Mouse (Mus musculus): ENCODE measurements around the gene Mbl2. TPM values are rescaled to one million over a fixed set of nuclear protein-coding genes. Genes with fewer than 3 reads are reported as not detected.

The Mbl2 gene
- polyA plus RNA-seq, 1 experiment from 2014 or later = not detected

- no peaks in the 10 kb centered on the region for H3K36me3 ChIP-seq (ENCODE audit: control insufficient read depth, insufficient read depth, low read length)
- H3K4me3 ChIP-seq (replicated peaks; ENCODE audit: low read depth, low read length) = no peak overlapping the region
- H3K9ac ChIP-seq (replicated peaks; ENCODE audit: low read length) = no peak overlapping the region
- WGBS = 54% methylated on average over 2 of the region's 2 CpGs
- H3K9me3 ChIP-seq (ENCODE audit: control insufficient read depth, low read length) = no peaks in the 10 kb centered on the region
- ATAC-seq (ENCODE audit: low FRiP score, low TSS enrichment) (no peak), DNase-seq (no peak)
- H3K4me2 ChIP-seq (ENCODE audit: low read length) = no peak overlapping the region
- no peak overlapping the region for H3K27ac ChIP-seq (replicated peaks; ENCODE audit: low read depth, low read length)
- H3K4me1 ChIP-seq (ENCODE audit: control insufficient read depth, insufficient read depth, low read length) = no peaks in the 10 kb centered on the region
- H3K27me3 ChIP-seq (ENCODE audit: control insufficient read depth, insufficient read depth, low read length) = no peaks in the 10 kb centered on the region
Measured at GRCm38 (mm10) chr19:30252253-30252652, 19.5 kb downstream of the Mbl2 start.

GRCm38 (mm10) chr19:30256339-30256738, 23.6 kb downstream of the Mbl2 start:
- no peak overlapping the region for H3K9ac ChIP-seq (replicated peaks; ENCODE audit: low read length)
- no peaks in the 10 kb centered on the region for H3K4me1 ChIP-seq (ENCODE audit: control insufficient read depth, insufficient read depth, low read length)
- DNase-seq = no peak
- H3K27me3 ChIP-seq (ENCODE audit: control insufficient read depth, insufficient read depth, low read length) = no peaks in the 10 kb centered on the region
- H3K36me3 ChIP-seq (ENCODE audit: control insufficient read depth, insufficient read depth, low read length) = no peaks in the 10 kb centered on the region
- H3K27ac ChIP-seq (replicated peaks; ENCODE audit: low read depth, low read length) = no peak overlapping the region
- no peak overlapping the region for H3K4me3 ChIP-seq (replicated peaks; ENCODE audit: low read depth, low read length)
- no peak for ATAC-seq (ENCODE audit: low FRiP score, low TSS enrichment)
- no peak overlapping the region for H3K4me2 ChIP-seq (ENCODE audit: low read length)
- H3K9me3 ChIP-seq (ENCODE audit: control insufficient read depth, low read length) = no peaks in the 10 kb centered on the region
- WGBS = 58% methylated on average over 6 of the region's 6 CpGs

- H3K4me3 ChIP-seq (replicated peaks; ENCODE audit: low read depth, low read length) = no peak overlapping the region
- 88% methylated on average over 5 of the region's 5 CpGs for WGBS
Measured at GRCm38 (mm10) chr19:30281125-30281524, 48.4 kb downstream of the Mbl2 start.

GRCm38 (mm10) chr19:30287899-30288490, 55.3 kb downstream of the Mbl2 start:
- H3K36me3 ChIP-seq (ENCODE audit: control insufficient read depth, insufficient read depth, low read length) = no peaks in the 10 kb centered on the region
- H3K9ac ChIP-seq (replicated peaks; ENCODE audit: low read length) = no peak overlapping the region
- H3K4me3 ChIP-seq (replicated peaks; ENCODE audit: low read depth, low read length) = no peak overlapping the region
- H3K27me3 ChIP-seq (ENCODE audit: control insufficient read depth, insufficient read depth, low read length) = no peaks in the 10 kb centered on the region
- H3K27ac ChIP-seq (replicated peaks; ENCODE audit: low read depth, low read length) = no peak overlapping the region
- DNase-seq = no peak
- no peaks in the 10 kb centered on the region for H3K4me1 ChIP-seq (ENCODE audit: control insufficient read depth, insufficient read depth, low read length)
- no peak overlapping the region for H3K4me2 ChIP-seq (ENCODE audit: low read length)
- WGBS = 74% methylated on average over 6 of the region's 6 CpGs
- ATAC-seq (ENCODE audit: low FRiP score, low TSS enrichment) = no peak
- H3K9me3 ChIP-seq (ENCODE audit: control insufficient read depth, low read length) = no peaks in the 10 kb centered on the region

More at GRCm38 (mm10) chr19:30281125-30281524, 48.4 kb downstream of the Mbl2 start:
- Histone ChIP-seq H3K4me2 (ENCODE audit: low read length) (no peak overlapping the region), H3K9ac (replicated peaks; ENCODE audit: low read length) (no peak overlapping the region), H3K4me1 (ENCODE audit: control insufficient read depth, insufficient read depth, low read length) (no peaks in the 10 kb centered on the region), H3K27ac (replicated peaks; ENCODE audit: low read depth, low read length) (no peak overlapping the region), H3K36me3 (ENCODE audit: control insufficient read depth, insufficient read depth, low read length) (no peaks in the 10 kb centered on the region), H3K27me3 (ENCODE audit: control insufficient read depth, insufficient read depth, low read length) (no peaks in the 10 kb centered on the region), H3K9me3 (ENCODE audit: control insufficient read depth, low read length) (no peaks in the 10 kb centered on the region)
- no peak for DNase-seq
- no peak for ATAC-seq (ENCODE audit: low FRiP score, low TSS enrichment)

Small RNAs within 50 kb of the gene (microRNA-seq; reads per million reads assigned to microRNA genes)
- gene Gm24108 = not detected

Other genes with a start within 250 kb of the Mbl2 start
- not detected in 2 replicates for gene Trpd52l3, start 229.2 kb upstream of the Mbl2 start, polyA plus RNA-seq (2014; fragmentation: Nextera tagmentation; extraction: Ambion mirVana)
- gene Uhrf2, start 202.4 kb upstream of the Mbl2 start, polyA plus RNA-seq (2014; fragmentation: Nextera tagmentation; extraction: Ambion mirVana) = 47.4 and 67.3 TPM in 2 replicates
- gene Gldc, start 57.5 kb upstream of the Mbl2 start, polyA plus RNA-seq (2014; fragmentation: Nextera tagmentation; extraction: Ambion mirVana) = 6.9 and 7.1 TPM in 2 replicates

All from midbrain, embryonic 14.5 days (tissue).